Mouse (Mus musculus) erythroblast, embryonic 14.5 days (primary cell): ENCODE measurements around the gene Cab39l. TPM values are rescaled to one million over a fixed set of nuclear protein-coding genes. Genes with fewer than 3 reads are reported as not detected.

ENCODE experiments used
- H3K27me3 ChIP-seq: 2 replicates; pipeline ENCODE4 v1.6.1; 2012; ENCODE audit warnings: inconsistent platforms; ENCODE audit not compliant: control insufficient read depth
- H3K36me3 ChIP-seq: 2 replicates; pipeline ENCODE4 v1.6.1; 2012; ENCODE audit warnings: mild to moderate bottlenecking, inconsistent platforms; ENCODE audit not compliant: control insufficient read depth
- H3K4me1 ChIP-seq: 2 replicates; pipeline ENCODE4 v1.6.1; 2012; ENCODE audit warnings: inconsistent platforms; ENCODE audit not compliant: control insufficient read depth
- H3K4me3 ChIP-seq: replicated peaks from 2 replicates; pipeline ENCODE3; 2012; ENCODE audit warnings: moderate library complexity, mild to moderate bottlenecking, inconsistent platforms
- H3K9me3 ChIP-seq: 2 replicates; pipeline ENCODE4 v1.6.1; 2012; ENCODE audit warnings: low read length, inconsistent platforms, mixed read lengths; ENCODE audit not compliant: control insufficient read depth
- GATA1 ChIP-seq: IDR thresholded peaks from 2 replicates; pipeline ENCODE4 v1.6.1; 2012; ENCODE audit warnings: low read length, inconsistent platforms, mixed read lengths
- TAL1 ChIP-seq: IDR thresholded peaks from 3 replicates; pipeline ENCODE4 v1.6.1; 2012; ENCODE audit warnings: low read length, inconsistent platforms, mixed read lengths
- polyA plus RNA-seq: library from polyadenylated mRNA; stranded (reverse); fragments of >175 nt; gene quantifications from 2 replicates; pipeline ENCODE4 v1.2.3, GENCODE M21; 2012

Cab39l gene
- polyA plus RNA-seq, 1 experiment = 0.31 TPM

- Histone ChIP-seq H3K36me3 (peaks cover 64% of the 10 kb centered on the region), H3K4me3 (no peak overlapping the region), H3K4me1 (peaks cover 8% of the 10 kb centered on the region), H3K27me3 (no peaks in the 10 kb centered on the region), H3K9me3 (no peaks in the 10 kb centered on the region)
- TF ChIP-seq GATA1 (no peak), TAL1 (no peak)
Measured at GRCm38 (mm10) chr14:59591901-59592300, 151.1 kb downstream of the Cab39l start.

GRCm38 (mm10) chr14:59592593-59592992 lies 151.8 kb downstream of the Cab39l start:
- TF ChIP-seq GATA1 = no peak
- TF ChIP-seq TAL1 = no peak
- Histone ChIP-seq H3K4me3 (no peak overlapping the region), H3K9me3 (no peaks in the 10 kb centered on the region), H3K36me3 (peaks cover 60% of the 10 kb centered on the region), H3K27me3 (no peaks in the 10 kb centered on the region), H3K4me1 (peaks cover 13% of the 10 kb centered on the region)

DNA sequence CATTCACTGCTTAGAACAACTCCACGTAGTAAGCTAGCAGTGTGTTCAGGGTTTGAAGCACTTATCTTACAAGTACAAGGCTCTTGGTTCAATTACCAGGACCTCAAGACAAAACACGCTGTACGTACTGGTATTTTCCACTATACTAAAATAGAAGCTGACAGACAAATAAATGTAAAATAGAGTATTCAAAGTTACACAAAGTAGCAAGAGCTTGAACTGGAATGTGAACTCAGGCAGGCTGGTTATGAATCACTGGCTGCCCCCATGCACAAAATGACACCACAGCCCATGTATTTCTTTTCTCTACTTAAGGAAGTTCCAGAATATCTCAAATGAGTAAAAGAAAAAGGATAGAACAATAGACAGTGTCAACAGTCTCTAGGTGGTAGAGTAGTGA lies 154.2 kb downstream of the Cab39l start:
- TF ChIP-seq GATA1 = no peak
- no peak for TF ChIP-seq TAL1

DNA sequence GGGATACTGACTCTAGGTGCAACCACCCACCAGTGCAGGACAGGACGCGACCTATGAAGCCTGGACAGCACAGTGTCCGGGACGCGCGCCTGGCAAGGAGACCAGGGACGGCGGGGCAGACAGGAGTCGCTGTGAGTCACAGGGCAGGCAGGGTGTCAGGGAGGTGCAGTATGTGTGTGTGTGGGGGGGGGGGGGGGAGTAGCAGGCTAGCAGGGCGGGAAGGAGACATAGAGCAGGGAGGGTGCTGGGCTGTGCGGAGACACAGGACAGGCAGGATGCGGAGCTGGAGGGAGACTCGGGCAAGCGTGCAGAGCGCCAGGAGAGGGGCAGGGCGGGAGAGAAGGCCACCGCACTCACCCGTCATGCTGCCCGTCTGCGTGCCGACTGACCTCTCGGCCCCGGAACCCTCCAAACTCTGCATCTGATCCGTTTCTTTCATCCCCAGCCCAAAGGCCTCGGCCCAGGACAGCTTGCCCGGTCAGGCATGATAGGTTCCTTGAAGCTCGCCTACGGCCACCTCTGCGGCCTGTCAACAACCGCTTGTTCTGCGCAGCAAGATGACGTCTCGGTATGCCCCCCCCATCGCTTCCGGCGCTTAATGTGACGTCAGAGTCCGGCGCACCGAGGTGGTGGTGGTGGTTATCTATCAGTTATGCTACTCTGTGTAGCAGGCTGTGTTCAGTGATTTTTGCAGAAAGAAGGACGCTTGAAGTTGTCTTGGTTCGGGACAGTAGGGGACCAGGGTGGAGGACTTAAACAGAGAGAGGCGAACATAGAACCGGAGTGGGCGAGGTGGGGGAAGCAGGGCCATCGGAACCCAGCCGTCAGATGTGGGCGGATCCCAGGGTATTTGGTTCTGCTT lies 156.9 kb downstream of the Cab39l start, which contains the start of gene Cdadc1:
Gene Cdadc1, minus strand, starts transcription at position 562 of the 862 bp plus-strand sequence.
- Histone ChIP-seq H3K36me3 (peaks cover 22% of the 10 kb centered on the region), H3K9me3 (no peaks in the 10 kb centered on the region), H3K27me3 (peaks cover 9% of the 10 kb centered on the region), H3K4me1 (peaks cover 20% of the 10 kb centered on the region), H3K4me3 (peak within 1 kb of the TSS; percentile 100)
- TF ChIP-seq GATA1 = peak; percentile 27; the same call in 1 of the 2 replicates
- TF ChIP-seq TAL1 = no peak

More for the DNA sequence above, 154.2 kb downstream of the Cab39l start:
- H3K27me3 ChIP-seq = no peaks in the 10 kb centered on the region; the same call in none of the 2 replicates
- no peaks in the 10 kb centered on the region for H3K9me3 ChIP-seq
- peaks cover 37% of the 10 kb centered on the region for H3K36me3 ChIP-seq
- peaks cover 20% of the 10 kb centered on the region for H3K4me1 ChIP-seq
- H3K4me3 ChIP-seq = no peak overlapping the region

GRCm38 (mm10) chr14:59598260-59598627 lies 157.5 kb downstream of the Cab39l start:
- no peak for TF ChIP-seq TAL1
- TF ChIP-seq GATA1 = no peak
- peaks cover 11% of the 10 kb centered on the region for H3K27me3 ChIP-seq
- peaks cover 17% of the 10 kb centered on the region for H3K36me3 ChIP-seq
- H3K4me1 ChIP-seq = peaks cover 20% of the 10 kb centered on the region
- no peaks in the 10 kb centered on the region for H3K9me3 ChIP-seq
- H3K4me3 ChIP-seq = peak overlapping the region; percentile 100

GRCm38 (mm10) chr14:59604002-59604645 lies 163.4 kb downstream of the Cab39l start:
- H3K27me3 ChIP-seq = peaks cover 11% of the 10 kb centered on the region
- peaks cover 3% of the 10 kb centered on the region for H3K4me1 ChIP-seq
- no peaks in the 10 kb centered on the region for H3K9me3 ChIP-seq
- no peak for TF ChIP-seq TAL1
- no peak for TF ChIP-seq GATA1
- H3K4me3 ChIP-seq = no peak overlapping the region
- no peaks in the 10 kb centered on the region for H3K36me3 ChIP-seq

- no peak overlapping the region for H3K4me3 ChIP-seq
- H3K9me3 ChIP-seq = no peaks in the 10 kb centered on the region
- peaks cover 3% of the 10 kb centered on the region for H3K4me1 ChIP-seq
- H3K36me3 ChIP-seq = no peaks in the 10 kb centered on the region
- H3K27me3 ChIP-seq = peaks cover 8% of the 10 kb centered on the region
- no peak for TF ChIP-seq TAL1
- TF ChIP-seq GATA1 = no peak
Measured at GRCm38 (mm10) chr14:59605671-59606353, 165.0 kb downstream of the Cab39l start.

GRCm38 (mm10) chr14:59607021-59607420 lies 166.2 kb downstream of the Cab39l start:
- H3K4me1 ChIP-seq = peaks cover 3% of the 10 kb centered on the region
- peaks cover 2% of the 10 kb centered on the region; the same call in 1 of the 2 replicates for H3K27me3 ChIP-seq
- TF ChIP-seq GATA1 = no peak
- TF ChIP-seq TAL1 = no peak
- H3K36me3 ChIP-seq = no peaks in the 10 kb centered on the region
- H3K9me3 ChIP-seq = no peaks in the 10 kb centered on the region
- H3K4me3 ChIP-seq = no peak overlapping the region
